Mouse (Mus musculus) spleen, postnatal 14 days (tissue): ENCODE measurements around the gene Eif4g3.
"Not testable (repeated sequence)": the region's sequence is repeated elsewhere in the genome, so short reads cannot be mapped to it uniquely, and the experiment has no call there.

Source experiments
- DNase-seq, 2 experiments: peaks; one replicate each; pipeline ENCODE4 v3.0.0; 2021 to 2022; ENCODE audit warnings: low spot score in 2 of 2

The Eif4g3 gene

DNA sequence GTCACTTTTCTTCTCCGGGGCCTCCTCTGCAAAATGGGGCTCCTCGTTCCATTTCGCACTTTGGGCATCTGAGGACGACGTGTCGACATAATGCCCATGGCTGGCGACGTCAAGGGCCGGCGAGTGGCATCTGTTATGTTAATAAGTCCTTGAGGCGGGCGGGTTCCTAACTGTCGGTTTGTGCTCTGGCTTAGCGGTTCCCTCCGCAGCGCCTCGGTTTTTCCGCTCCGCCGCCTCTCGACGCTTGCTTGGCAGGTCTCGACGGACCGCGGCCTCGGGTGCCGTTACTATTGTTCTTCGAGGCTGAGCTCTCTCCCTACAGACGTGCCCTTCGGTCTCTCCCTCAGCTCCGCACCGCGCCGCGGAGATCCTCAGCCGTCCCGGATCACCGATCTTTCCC is at the start of gene Eif4g3:
Eif4g3 (plus strand) TSS at position 133 of the 400 bp plus-strand sequence.
- no peak for DNase-seq

- DNase-seq, result no peak
These were observed 49.3 kb upstream of the Eif4g3 start for GRCm38 (mm10) chr4:137943540-137943939.

- DNase-seq, result no peak
These were observed 47.4 kb upstream of the Eif4g3 start for GRCm38 (mm10) chr4:137945376-137945775.

GRCm38 (mm10) chr4:137946419-137946818 is 46.4 kb upstream of the Eif4g3 start:
- no peak for DNase-seq

DNA sequence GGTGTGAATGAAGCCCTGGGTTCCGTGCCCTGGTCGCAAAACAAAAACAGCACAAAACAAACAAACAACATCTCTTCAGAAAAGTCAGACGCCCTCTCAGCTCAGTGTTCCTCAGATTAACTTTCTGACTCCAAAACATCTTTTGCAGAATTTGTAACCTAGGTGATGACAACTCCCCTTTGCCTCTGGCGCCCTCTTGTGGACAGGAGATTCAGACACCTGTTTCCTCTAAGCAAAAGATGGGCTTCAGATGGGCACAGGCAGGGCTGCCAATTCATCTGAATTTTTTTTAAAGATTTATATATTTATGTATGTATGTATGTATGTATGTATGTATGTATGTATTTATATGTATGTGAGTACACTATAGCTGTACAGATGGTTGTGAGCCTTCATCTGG is 40.0 kb upstream of the Eif4g3 start:
- peak; percentile 53 to 78 for DNase-seq

GRCm38 (mm10) chr4:137954184-137954583 is 38.6 kb upstream of the Eif4g3 start:
- DNase-seq, result no peak

GRCm38 (mm10) chr4:137954926-137955396 is 37.9 kb upstream of the Eif4g3 start:
- DNase-seq, result no peak

DNA sequence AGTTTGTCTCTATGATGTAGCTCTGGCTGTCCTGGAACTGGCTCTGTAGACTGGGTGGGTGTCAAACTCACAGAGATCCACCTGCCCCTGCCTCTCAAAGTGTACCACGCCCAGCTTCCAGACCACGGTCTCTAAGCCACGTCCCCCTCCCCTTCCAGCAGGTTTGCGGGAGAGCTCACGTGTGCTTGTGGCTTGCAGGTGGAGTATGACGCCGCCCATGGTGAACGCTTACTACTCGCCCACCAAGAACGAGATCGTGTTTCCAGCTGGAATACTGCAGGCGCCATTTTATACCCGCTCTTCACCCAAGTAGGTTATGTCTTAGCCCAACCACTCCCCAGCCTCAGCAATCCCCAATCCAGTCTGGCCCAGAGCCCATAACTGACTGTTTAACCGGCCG is 36.6 kb upstream of the Eif4g3 start:
- DNase-seq, result no peak

GRCm38 (mm10) chr4:137959889-137960665 is 32.7 kb upstream of the Eif4g3 start:
- no peak for DNase-seq

DNA sequence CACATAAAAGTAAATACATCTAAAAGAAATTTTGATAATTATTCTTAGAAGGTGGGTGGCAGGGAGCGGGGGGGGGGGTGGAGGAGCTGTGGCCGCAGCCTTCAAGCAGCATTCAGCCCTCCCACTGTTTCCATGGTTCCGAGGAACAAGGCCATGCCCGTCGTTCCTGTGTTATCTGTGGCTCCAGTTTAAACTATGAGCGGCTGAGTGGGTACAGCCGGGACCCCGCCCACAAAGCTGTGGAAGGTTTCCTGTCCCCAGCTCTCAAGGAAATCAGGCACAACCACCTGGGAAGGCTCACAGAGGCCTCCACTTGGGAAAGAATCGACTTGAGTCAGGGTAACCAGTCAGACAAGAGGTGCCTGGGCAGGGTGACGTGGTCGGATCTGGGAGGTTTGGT is 32.1 kb upstream of the Eif4g3 start:
- DNase-seq, result no peak

- DNase-seq, result no peak
These were observed 30.0 kb upstream of the Eif4g3 start for GRCm38 (mm10) chr4:137962643-137963350.

GRCm38 (mm10) chr4:137963431-137963830 is 29.4 kb upstream of the Eif4g3 start:
- DNase-seq, result no peak

- peak; percentile 42 to 67 for DNase-seq
These were observed 28.8 kb upstream of the Eif4g3 start for GRCm38 (mm10) chr4:137963881-137964584.

GRCm38 (mm10) chr4:137964585-137964930 is 28.3 kb upstream of the Eif4g3 start:
- DNase-seq, result no peak

GRCm38 (mm10) chr4:137968203-137968602 is 24.6 kb upstream of the Eif4g3 start:
- peak in 1 of 2 experiments; percentile 60 for DNase-seq

- DNase-seq, result not testable (repeated sequence)
These were observed 22.1 kb upstream of the Eif4g3 start for GRCm38 (mm10) chr4:137970623-137971199.

DNA sequence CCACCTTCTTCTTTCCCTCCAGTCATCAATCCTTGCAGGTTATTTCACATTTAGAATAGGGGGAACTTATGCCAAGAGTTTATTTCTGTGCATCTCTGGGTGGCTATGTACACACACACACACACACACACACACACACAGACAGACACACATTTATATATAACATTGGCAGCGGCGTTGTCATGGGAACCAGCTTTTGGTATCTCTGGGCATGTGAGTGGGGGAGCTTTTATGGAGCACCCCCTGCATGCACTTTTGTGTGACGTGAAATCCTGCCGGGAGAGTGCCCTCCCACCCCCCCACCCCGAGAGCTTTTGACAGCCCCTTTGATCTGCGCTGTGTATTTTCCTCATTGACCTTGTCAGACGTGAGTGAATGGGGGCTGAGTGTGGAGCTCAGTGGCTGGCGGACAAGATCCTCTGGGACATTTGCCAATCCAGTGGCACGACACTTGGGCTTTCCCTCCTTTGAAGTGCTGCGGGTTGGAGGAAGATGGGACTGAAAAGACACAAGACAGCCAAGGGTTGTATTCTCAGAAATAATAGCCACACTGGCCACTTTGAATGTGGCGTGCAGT is 17.9 kb upstream of the Eif4g3 start:
- not testable (repeated sequence) for DNase-seq

DNA sequence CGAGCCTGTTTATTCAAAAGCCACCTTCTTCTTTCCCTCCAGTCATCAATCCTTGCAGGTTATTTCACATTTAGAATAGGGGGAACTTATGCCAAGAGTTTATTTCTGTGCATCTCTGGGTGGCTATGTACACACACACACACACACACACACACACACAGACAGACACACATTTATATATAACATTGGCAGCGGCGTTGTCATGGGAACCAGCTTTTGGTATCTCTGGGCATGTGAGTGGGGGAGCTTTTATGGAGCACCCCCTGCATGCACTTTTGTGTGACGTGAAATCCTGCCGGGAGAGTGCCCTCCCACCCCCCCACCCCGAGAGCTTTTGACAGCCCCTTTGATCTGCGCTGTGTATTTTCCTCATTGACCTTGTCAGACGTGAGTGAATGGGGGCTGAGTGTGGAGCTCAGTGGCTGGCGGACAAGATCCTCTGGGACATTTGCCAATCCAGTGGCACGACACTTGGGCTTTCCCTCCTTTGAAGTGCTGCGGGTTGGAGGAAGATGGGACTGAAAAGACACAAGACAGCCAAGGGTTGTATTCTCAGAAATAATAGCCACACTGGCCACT is 13.7 kb upstream of the Eif4g3 start:
- DNase-seq, result not testable (repeated sequence)

DNA sequence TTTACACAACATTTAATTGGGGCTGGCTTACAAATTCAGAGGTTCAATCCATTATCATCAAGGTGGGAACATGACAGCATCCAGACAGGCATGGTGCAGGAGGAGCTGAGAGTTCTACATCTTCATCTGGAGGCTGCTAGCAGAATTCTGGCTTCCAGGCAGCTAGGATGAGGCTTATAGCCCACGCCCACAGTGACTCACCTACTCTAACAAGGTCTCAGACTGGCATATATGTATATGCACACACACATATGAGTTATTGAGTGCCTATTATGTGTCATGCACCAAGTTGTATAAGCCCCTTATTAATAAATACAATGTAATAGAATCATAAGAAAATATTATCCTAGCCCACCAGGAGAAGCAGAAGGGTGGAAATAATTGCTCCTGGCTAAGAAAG is 10.0 kb upstream of the Eif4g3 start:
- no peak for DNase-seq

DNA sequence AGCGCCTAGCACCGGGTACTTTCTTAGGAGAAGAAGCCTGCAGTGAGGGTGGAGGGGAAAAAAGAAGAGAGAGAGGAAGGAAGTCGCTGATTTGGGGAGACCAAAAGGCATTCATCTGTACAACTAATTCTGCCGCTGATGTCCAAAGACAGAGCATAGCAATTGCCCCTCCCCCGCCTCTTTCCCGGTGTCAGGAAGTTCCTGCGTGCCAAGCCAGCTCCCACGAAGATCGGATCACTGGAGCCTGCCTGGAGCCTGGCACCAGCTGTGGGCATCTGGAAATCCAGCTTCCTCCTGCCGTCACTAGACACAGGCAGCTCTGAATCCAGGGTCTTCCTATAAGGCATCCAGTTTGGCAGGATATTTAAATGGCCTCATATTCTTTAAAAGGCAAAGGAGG is 8.6 kb upstream of the Eif4g3 start:
- DNase-seq, result no peak

- DNase-seq, result no peak
These were observed 8.1 kb upstream of the Eif4g3 start for GRCm38 (mm10) chr4:137984746-137985145.
